Comparison of ENCODE assay signal across 26 mouse cellular contexts in genomic region chr13:60753216-60753615, GRCm38 (mm10). TPM values are rescaled to one million over a fixed set of nuclear protein-coding genes. Genes with fewer than 3 reads are reported as not detected.
DNase-seq lines count a peak whose midpoint lies in the region; ATAC-seq and TF ChIP-seq lines count a peak whose summit lies in the region.
"Had no signal": no experiment of that assay in that cellular context is flagged by ENCODE, and none has a peak within 500 bp of the region (broad histone marks: within the 10 kb centered on the region; RNA-seq: fewer than 3 reads in every experiment).

No protein-coding gene starts in this region.

- no peak overlapping the region for H3K27ac ChIP-seq in layer of hippocampus, adult 2 months
- H3K27ac ChIP-seq in midbrain, embryonic 11.5 days (ENCODE audit: low read depth, low read length) = no peak overlapping the region
- no peak overlapping the region for H3K27ac ChIP-seq in midbrain, embryonic 10.5 days (replicated peaks)
- H3K27ac ChIP-seq: embryonic facial prominence, embryonic 10.5 days; embryonic facial prominence, embryonic 12.5 days; forebrain, embryonic 13.5 days; forebrain, embryonic 15.5 days had no signal

- WGBS in midbrain, embryonic 11.5 days = 97% methylated on average over 6 of the region's 6 CpGs
- 92% methylated on average over 6 of the region's 6 CpGs for WGBS in midbrain, embryonic 10.5 days

- no peaks in the 10 kb centered on the region for H3K27me3 ChIP-seq in midbrain, embryonic 11.5 days (ENCODE audit: control insufficient read depth, insufficient read depth, low read length)
- no peaks in the 10 kb centered on the region for H3K27me3 ChIP-seq in midbrain, embryonic 10.5 days (ENCODE audit: low read depth, poor library complexity, severe bottlenecking)
- H3K27me3 ChIP-seq in E14TG2a.4 (ENCODE audit: insufficient read depth, low read length) = no peaks in the 10 kb centered on the region
- H3K27me3 ChIP-seq: embryonic facial prominence, embryonic 12.5 days; forebrain, embryonic 13.5 days; forebrain, embryonic 15.5 days; Patski had no signal

- no peak for DNase-seq in layer of hippocampus, adult 2 months (ENCODE audit: low spot score in 2 of 2)
- no peak for DNase-seq in layer of hippocampus, adult 8-10 months (ENCODE audit: low spot score in 2 of 2)
- DNase-seq in midbrain, embryonic 11.5 days (ENCODE audit: low spot score, missing footprints) = peak; percentile 78
- no peak for DNase-seq in midbrain, embryonic 10.5 days (ENCODE audit: low spot score)
- no peak for DNase-seq in urinary bladder, postnatal 10 days (ENCODE audit: low spot score)
- DNase-seq: adrenal gland, adult 8-10 months; adrenal gland, postnatal 14 days; adrenal gland, postnatal 36 days; cerebellum, adult 11-12 months; cerebellum, adult 2 months; cerebellum, adult 9-10 months; cerebellum, postnatal 10 days; cerebellum, postnatal 25 days had no signal

- H3K9me3 ChIP-seq in midbrain, embryonic 11.5 days (ENCODE audit: control insufficient read depth, low read length) = no peaks in the 10 kb centered on the region
- no peaks in the 10 kb centered on the region for H3K9me3 ChIP-seq in midbrain, embryonic 10.5 days (replicated peaks)
- no peaks in the 10 kb centered on the region for H3K9me3 ChIP-seq in E14TG2a.4 (ENCODE audit: low read length)
- H3K9me3 ChIP-seq: embryonic facial prominence, embryonic 10.5 days; embryonic facial prominence, embryonic 12.5 days; forebrain, embryonic 13.5 days; forebrain, embryonic 15.5 days had no signal

- H3K36me3 ChIP-seq in midbrain, embryonic 11.5 days (ENCODE audit: control insufficient read depth, insufficient read depth, low read length) = peaks cover 12% of the 10 kb centered on the region
- peaks cover 83% of the 10 kb centered on the region for H3K36me3 ChIP-seq in midbrain, embryonic 10.5 days
- H3K36me3 ChIP-seq in E14TG2a.4 (ENCODE audit: insufficient read depth, low read length) = peaks cover 50% of the 10 kb centered on the region
- H3K36me3 ChIP-seq: G1E had no signal

- H3K9ac ChIP-seq in midbrain, embryonic 11.5 days (ENCODE audit: low read length) = no peak overlapping the region
- H3K9ac ChIP-seq: embryonic facial prominence, embryonic 12.5 days; forebrain, embryonic 13.5 days; forebrain, embryonic 15.5 days had no signal

- no peak overlapping the region for H3K4me2 ChIP-seq in midbrain, embryonic 11.5 days
- H3K4me2 ChIP-seq: embryonic facial prominence, embryonic 12.5 days; forebrain, embryonic 13.5 days; forebrain, embryonic 15.5 days had no signal

- TF ChIP-seq CTCF in layer of hippocampus, adult 2 months (conservative IDR thresholded peaks at IDR 0.05) = peak; percentile 25
- peak; percentile 14; the same call in 1 of the 2 replicates for TF ChIP-seq CTCF in E14TG2a.4 (conservative IDR thresholded peaks at IDR 0.05; ENCODE audit: low read length)

- no peak for ATAC-seq in midbrain, embryonic 11.5 days (ENCODE audit: low FRiP score)
- ATAC-seq: activated CD4-positive, CD25-positive, alpha-beta regulatory T cell, adult 4 months; forebrain, embryonic 13.5 days; forebrain, embryonic 15.5 days; Patski had no signal

- no peaks in the 10 kb centered on the region for H3K4me1 ChIP-seq in midbrain, embryonic 11.5 days (ENCODE audit: control insufficient read depth, insufficient read depth, low read length)
- no peaks in the 10 kb centered on the region for H3K4me1 ChIP-seq in midbrain, embryonic 10.5 days
- no peaks in the 10 kb centered on the region for H3K4me1 ChIP-seq in E14TG2a.4 (replicated peaks; ENCODE audit: low read depth, low read length)
- H3K4me1 ChIP-seq: embryonic facial prominence, embryonic 10.5 days; embryonic facial prominence, embryonic 12.5 days; forebrain, embryonic 13.5 days; forebrain, embryonic 15.5 days had no signal

- no peak overlapping the region for H3K4me3 ChIP-seq in layer of hippocampus, adult 2 months
- H3K4me3 ChIP-seq in midbrain, embryonic 11.5 days (ENCODE audit: low read depth, low read length) = no peak overlapping the region
- H3K4me3 ChIP-seq in midbrain, embryonic 10.5 days = no peak overlapping the region
- H3K4me3 ChIP-seq in E14TG2a.4 (replicated peaks; ENCODE audit: low read length) = no peak overlapping the region
- H3K4me3 ChIP-seq: embryonic facial prominence, embryonic 10.5 days; embryonic facial prominence, embryonic 12.5 days; forebrain, embryonic 13.5 days; forebrain, embryonic 15.5 days had no signal

RNA-seq across cellular contexts. Expression of gene BC051665, which starts 32.9 kb away (rescaled TPM):
- total RNA-seq in layer of hippocampus, adult 2 months (2021) = not detected
- total RNA-seq in layer of hippocampus, adult 8-10 months (2022) = not detected
- polyA plus RNA-seq in midbrain, embryonic 11.5 days (2014; fragmentation: Nextera tagmentation; extraction: Ambion mirVana) = not detected in 2 replicates
- polyA plus RNA-seq in midbrain, embryonic 10.5 days (2016; fragmentation: Nextera tagmentation; extraction: Ambion mirVana) = not detected in 2 replicates
- total RNA-seq: adrenal gland, adult 18-20 months; adrenal gland, adult 8-10 months; adrenal gland, postnatal 14 days; adrenal gland, postnatal 36 days; G1E had no signal
- polyA plus RNA-seq: activated CD4-positive, CD25-positive, alpha-beta regulatory T cell, adult 4 months; C2C12; cerebellum, adult 2 months; cortical plate, adult 2 months; embryonic facial prominence, embryonic 10.5 days; embryonic facial prominence, embryonic 12.5 days; embryonic facial prominence, embryonic 14.5 days; forebrain, embryonic 11.5 days; forebrain, embryonic 13.5 days; forebrain, embryonic 15.5 days; G1E; Patski had no signal

RNA-seq across cellular contexts. Expression of gene Ctsll3, which starts 49.4 kb away (rescaled TPM):
- total RNA-seq in layer of hippocampus, adult 2 months (2021) = not detected
- not detected for total RNA-seq in layer of hippocampus, adult 8-10 months (2022)
- polyA plus RNA-seq in midbrain, embryonic 11.5 days (2014; fragmentation: Nextera tagmentation; extraction: Ambion mirVana) = not detected in 2 replicates
- polyA plus RNA-seq in midbrain, embryonic 10.5 days (2016; fragmentation: Nextera tagmentation; extraction: Ambion mirVana) = not detected in 2 replicates
- total RNA-seq: adrenal gland, adult 18-20 months; adrenal gland, adult 8-10 months; adrenal gland, postnatal 14 days; adrenal gland, postnatal 36 days; G1E had no signal
- polyA plus RNA-seq: activated CD4-positive, CD25-positive, alpha-beta regulatory T cell, adult 4 months; C2C12; cerebellum, adult 2 months; cortical plate, adult 2 months; embryonic facial prominence, embryonic 10.5 days; embryonic facial prominence, embryonic 12.5 days; forebrain, embryonic 11.5 days; forebrain, embryonic 13.5 days; forebrain, embryonic 15.5 days; G1E; Patski had no signal
